Mouse (Mus musculus) lung, adult 2 months (tissue): ENCODE results near the gene Wdr43.

ENCODE experiments used
- CTCF ChIP-seq: fragments of 200-500 bp; IDR thresholded peaks from 2 replicates; pipeline ENCODE4 v1.5.1; 2011; ENCODE audit warnings: mild to moderate bottlenecking, low read length, control low read depth; ENCODE audit not compliant: insufficient read depth
- POLR2A ChIP-seq: fragments of 200-500 bp; IDR thresholded peaks from 2 replicates; pipeline ENCODE4 v1.6.1; 2011; ENCODE audit warnings: low read depth, mild to moderate bottlenecking, control low read depth, low read length, borderline replicate concordance; ENCODE audit errors: extremely low read depth

GRCm38 (mm10) chr17:71707715-71708114 lies 92.0 kb downstream of the Wdr43 start:
- TF ChIP-seq POLR2A (no peak), CTCF (no peak)
